Comparison of ENCODE assay signal across 8 mouse cellular contexts in the genomic region with DNA sequence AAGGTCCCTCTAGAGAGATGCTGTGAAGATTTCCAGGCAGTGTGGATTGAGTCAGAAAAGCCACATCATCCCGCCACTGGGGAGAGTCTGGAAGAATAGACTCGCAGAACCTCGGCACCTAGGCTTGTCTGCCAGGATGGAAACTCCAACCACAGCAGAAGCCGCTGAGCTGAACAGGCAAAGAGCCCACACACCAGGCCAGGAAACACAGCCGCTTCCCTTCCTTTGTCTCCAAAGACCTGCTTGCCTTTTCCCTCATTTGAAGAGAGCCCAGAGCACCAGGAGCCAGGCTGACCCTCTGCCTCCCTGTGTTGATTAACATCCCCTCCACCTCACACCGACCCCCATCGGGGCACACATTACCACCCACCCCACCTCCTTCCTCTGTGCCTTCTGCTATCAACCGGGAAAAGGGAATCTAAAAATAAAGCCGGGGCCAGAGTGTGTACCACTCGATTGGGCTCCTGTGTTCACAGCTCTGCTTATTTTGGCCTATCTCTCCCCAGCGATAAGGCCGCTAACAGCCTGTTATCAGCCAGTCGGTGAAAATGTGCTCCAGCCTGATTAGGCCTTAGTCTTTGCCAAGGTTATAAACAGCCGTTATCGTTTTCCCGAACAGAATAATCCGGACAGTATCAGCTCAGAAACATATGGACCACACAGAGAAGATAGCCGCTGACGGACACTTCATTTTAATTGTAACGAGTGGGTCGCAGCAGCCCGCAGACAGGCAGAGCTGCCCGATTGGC.
DNase-seq lines count a peak whose midpoint lies in the region; ATAC-seq lines count a peak whose summit lies in the region.

No protein-coding gene starts in this region.

- peak; percentile 28 to 71 for DNase-seq in adrenal gland, adult (ENCODE audit: inconsistent age in 2 of 2, low spot score in 1 of 2)
- no peak for DNase-seq in adrenal gland, postnatal 36 days
- DNase-seq in cerebellum, postnatal 14 days: peak; percentile 57 to 60
- peak; percentile 35 for DNase-seq in gastrocnemius, adult 18-20 months (ENCODE audit: low spot score)
- peak; percentile 58 for DNase-seq in hindbrain, embryonic 11.5 days (ENCODE audit: low spot score)
- DNase-seq in limb, embryonic 11.5 days (ENCODE audit: low spot score): no peak
- DNase-seq in midbrain, embryonic 10.5 days (ENCODE audit: low spot score): peak; percentile 57

- peak overlapping the region; percentile 95 for H3K27ac ChIP-seq in hindbrain, embryonic 11.5 days (ENCODE audit: low read depth, low read length)
- H3K27ac ChIP-seq in limb, embryonic 11.5 days (replicated peaks; ENCODE audit: low read depth, low read length): peak overlapping the region; percentile 1; the same call in 1 of the 2 replicates
- H3K27ac ChIP-seq in midbrain, embryonic 10.5 days (replicated peaks): peak overlapping the region; percentile 91
- peak overlapping the region; percentile 61; the same call in 1 of the 2 replicates for H3K27ac ChIP-seq in stomach, embryonic 14.5 days (ENCODE audit: low read length)

- 37% methylated on average over 23 of the region's 23 CpGs for WGBS in hindbrain, embryonic 11.5 days
- 59% methylated on average over 23 of the region's 23 CpGs for WGBS in limb, embryonic 11.5 days
- WGBS in midbrain, embryonic 10.5 days: 44% methylated on average over 23 of the region's 23 CpGs
- WGBS in stomach, embryonic 14.5 days: 41% methylated on average over 23 of the region's 23 CpGs

- peak; percentile 46 for ATAC-seq in hindbrain, embryonic 11.5 days (ENCODE audit: low FRiP score)
- 0 out of 2 replicates have a peak, but pooled peaks have one; percentile 22 for ATAC-seq in limb, embryonic 11.5 days (ENCODE audit: insufficient number of reproducible peaks, low FRiP score, low TSS enrichment, low read depth)
- ATAC-seq in stomach, embryonic 14.5 days (ENCODE audit: insufficient number of reproducible peaks, insufficient read depth, low FRiP score, low read depth): peak; percentile 88

- H3K4me3 ChIP-seq in hindbrain, embryonic 11.5 days (ENCODE audit: low read depth, low read length): no peak overlapping the region
- H3K4me3 ChIP-seq in limb, embryonic 11.5 days (ENCODE audit: low read depth, low read length): no peak overlapping the region
- peak overlapping the region; percentile 36 for H3K4me3 ChIP-seq in midbrain, embryonic 10.5 days
- no peak overlapping the region for H3K4me3 ChIP-seq in stomach, embryonic 14.5 days (ENCODE audit: low read depth, low read length)

- no peaks in the 10 kb centered on the region for H3K27me3 ChIP-seq in hindbrain, embryonic 11.5 days (ENCODE audit: control insufficient read depth, insufficient read depth, low read length)
- no peaks in the 10 kb centered on the region for H3K27me3 ChIP-seq in limb, embryonic 11.5 days (ENCODE audit: control insufficient read depth, insufficient read depth, low read length)
- H3K27me3 ChIP-seq in midbrain, embryonic 10.5 days (ENCODE audit: low read depth, poor library complexity, severe bottlenecking): no peaks in the 10 kb centered on the region
- H3K27me3 ChIP-seq in stomach, embryonic 14.5 days (ENCODE audit: control insufficient read depth, insufficient read depth, low read length): no peaks in the 10 kb centered on the region

- H3K4me2 ChIP-seq in hindbrain, embryonic 11.5 days (replicated peaks; ENCODE audit: low read depth, low read length): peak overlapping the region; percentile 17
- no peak overlapping the region for H3K4me2 ChIP-seq in limb, embryonic 11.5 days (ENCODE audit: low read depth, severe bottlenecking)
- H3K4me2 ChIP-seq in stomach, embryonic 14.5 days (replicated peaks; ENCODE audit: low read depth, low read length): no peak overlapping the region

- no peaks in the 10 kb centered on the region for H3K36me3 ChIP-seq in hindbrain, embryonic 11.5 days (ENCODE audit: control insufficient read depth, insufficient read depth, low read length)
- H3K36me3 ChIP-seq in limb, embryonic 11.5 days (ENCODE audit: control insufficient read depth, insufficient read depth, low read length): no peaks in the 10 kb centered on the region
- H3K36me3 ChIP-seq in midbrain, embryonic 10.5 days: no peaks in the 10 kb centered on the region
- no peaks in the 10 kb centered on the region for H3K36me3 ChIP-seq in stomach, embryonic 14.5 days (ENCODE audit: control insufficient read depth, insufficient read depth, low read length)

- H3K4me1 ChIP-seq in hindbrain, embryonic 11.5 days (replicated peaks; ENCODE audit: control insufficient read depth, insufficient read depth, low read length): peaks cover 40% of the 10 kb centered on the region
- H3K4me1 ChIP-seq in limb, embryonic 11.5 days (ENCODE audit: control insufficient read depth, insufficient read depth, low read length): peaks cover 31% of the 10 kb centered on the region
- peaks cover 99% of the 10 kb centered on the region for H3K4me1 ChIP-seq in midbrain, embryonic 10.5 days
- H3K4me1 ChIP-seq in stomach, embryonic 14.5 days (ENCODE audit: control insufficient read depth, insufficient read depth, low read length): peaks cover 44% of the 10 kb centered on the region

- peak overlapping the region; percentile 56 for H3K9ac ChIP-seq in hindbrain, embryonic 11.5 days (ENCODE audit: low read depth, low read length)
- H3K9ac ChIP-seq in limb, embryonic 11.5 days (ENCODE audit: low read length): no peak overlapping the region
- no peak overlapping the region for H3K9ac ChIP-seq in stomach, embryonic 14.5 days (replicated peaks; ENCODE audit: low read depth, low read length)

- H3K9me3 ChIP-seq in hindbrain, embryonic 11.5 days (ENCODE audit: control insufficient read depth, low read length): no peaks in the 10 kb centered on the region
- no peaks in the 10 kb centered on the region for H3K9me3 ChIP-seq in limb, embryonic 11.5 days (ENCODE audit: control insufficient read depth, low read length)
- H3K9me3 ChIP-seq in midbrain, embryonic 10.5 days (replicated peaks): no peaks in the 10 kb centered on the region
- H3K9me3 ChIP-seq in stomach, embryonic 14.5 days (ENCODE audit: control insufficient read depth, low read depth, low read length): no peaks in the 10 kb centered on the region

Comparison
In these comparisons a context has a peak if more than half of its experiments do, and no peak if none do; other contexts are left out.
1. DNase-seq: peak in adrenal gland, adult (2 of 2), cerebellum, postnatal 14 days (2 of 2), gastrocnemius, adult 18-20 months (single experiment), hindbrain, embryonic 11.5 days (single experiment) and midbrain, embryonic 10.5 days (single experiment); none in adrenal gland, postnatal 36 days (0 of 2) and limb, embryonic 11.5 days (single experiment).
2. ATAC-seq: peak in every context shown above with its lines; median percentile 88 in stomach, embryonic 14.5 days; 46 in hindbrain, embryonic 11.5 days; 22 in limb, embryonic 11.5 days.
3. H3K27ac ChIP-seq: peak in every context shown above with its lines; median percentile 95 in hindbrain, embryonic 11.5 days; 91 in midbrain, embryonic 10.5 days; 61 in stomach, embryonic 14.5 days; 1 in limb, embryonic 11.5 days.